Mouse (Mus musculus) T-cell, adult 2 months (primary cell): Measurements from ENCODE around the gene Ppp1r3d.

Source experiments
- DNase-seq: peaks from one replicate; pipeline ENCODE4 v3.0.0; 2022; ENCODE audit warnings: low spot score

Ppp1r3d gene

GRCm38 (mm10) chr2:178413481-178414260 lies 601 bp downstream of the Ppp1r3d start:
- no peak for DNase-seq

DNA sequence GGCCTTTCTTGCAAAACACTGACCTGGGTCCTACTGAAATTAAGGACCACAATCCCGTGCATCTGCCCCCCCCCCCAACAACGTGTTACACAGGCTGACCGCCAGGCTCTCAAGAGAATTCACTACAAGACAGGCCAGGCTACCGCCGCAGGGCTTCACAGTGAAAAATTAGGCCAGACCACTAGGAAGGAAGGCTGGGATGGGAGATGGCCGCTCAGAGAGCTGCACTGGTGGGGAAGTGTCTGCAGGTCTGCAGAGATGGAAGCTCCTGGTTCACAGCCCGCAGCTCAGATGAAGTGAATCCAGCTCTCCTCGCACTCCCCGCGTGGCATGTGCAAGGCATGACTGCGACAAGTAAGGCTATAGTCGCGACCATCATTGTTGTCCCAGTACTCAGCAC lies 1.2 kb downstream of the Ppp1r3d start:
- no peak for DNase-seq

GRCm38 (mm10) chr2:178412598-178412997 lies 1.7 kb downstream of the Ppp1r3d start:
- DNase-seq: no peak

GRCm38 (mm10) chr2:178410286-178410685 lies 4.0 kb downstream of the Ppp1r3d start:
- no peak for DNase-seq

GRCm38 (mm10) chr2:178409024-178409423 lies 5.2 kb downstream of the Ppp1r3d start:
- DNase-seq: no peak

GRCm38 (mm10) chr2:178407053-178407815 lies 7.0 kb downstream of the Ppp1r3d start, which contains the start of gene Sycp2:
Sycp2 (minus strand) TSS chr2:178407685.
- no peak for DNase-seq
